Mouse (Mus musculus) ES-Bruce4 (cell line): Measurements from ENCODE around the gene Sri. TPM values are rescaled to one million over a fixed set of nuclear protein-coding genes. Genes with fewer than 3 reads are reported as not detected.

Source experiments
- H3K27ac ChIP-seq: 2 replicates; pipeline ENCODE4 v1.5.1; 2012; ENCODE audit warnings: low read length, inconsistent platforms; ENCODE audit not compliant: insufficient read depth
- H3K27me3 ChIP-seq: 2 replicates; pipeline ENCODE4 v1.6.1; 2012; ENCODE audit warnings: mild to moderate bottlenecking, low read length, inconsistent platforms; ENCODE audit not compliant: control insufficient read depth, poor library complexity, insufficient read depth, severe bottlenecking
- H3K36me3 ChIP-seq: 2 replicates; pipeline ENCODE4 v1.6.1; 2012; ENCODE audit warnings: inconsistent platforms, mild to moderate bottlenecking, low read length, moderate library complexity; ENCODE audit not compliant: control insufficient read depth, poor library complexity, insufficient read depth, severe bottlenecking
- H3K4me1 ChIP-seq: one replicate; pipeline ENCODE4 v1.8.1; 2011; ENCODE audit warnings: low read length; ENCODE audit not compliant: control insufficient read depth, insufficient read depth
- H3K4me3 ChIP-seq: 2 replicates; pipeline ENCODE4 v1.5.1; 2011; ENCODE audit warnings: low read depth, mild to moderate bottlenecking, low read length
- H3K9ac ChIP-seq: 2 replicates; pipeline ENCODE4 v1.6.1; 2012; ENCODE audit warnings: low read depth, mild to moderate bottlenecking, inconsistent platforms; ENCODE audit not compliant: poor library complexity, severe bottlenecking
- H3K9me3 ChIP-seq: replicated peaks from 2 replicates; pipeline ENCODE4 v1.6.1; 2012; ENCODE audit warnings: mild to moderate bottlenecking, low read length, inconsistent platforms; ENCODE audit not compliant: control insufficient read depth, poor library complexity, insufficient read depth, severe bottlenecking
- CTCF ChIP-seq: IDR thresholded peaks from one replicate; pipeline ENCODE4 v1.8.1; 2011; ENCODE audit warnings: low read depth, low read length
- EP300 ChIP-seq: IDR thresholded peaks from 2 replicates; pipeline ENCODE4 v1.6.1; 2011; ENCODE audit warnings: low read depth, low read length; ENCODE audit not compliant: insufficient read depth
- POLR2A ChIP-seq: IDR thresholded peaks from one replicate; pipeline ENCODE4 v1.8.1; 2011; ENCODE audit warnings: low read length; ENCODE audit not compliant: insufficient read depth
- polyA plus RNA-seq: library from polyadenylated mRNA; stranded (reverse); fragments of >200 nt; gene quantifications from 2 replicates; pipeline ENCODE4 v1.2.4, GENCODE M21; 2011; ENCODE audit warnings: low read depth; ENCODE audit not compliant: missing spikeins, insufficient read depth, insufficient read length

Sri gene
- polyA plus RNA-seq, 1 experiment: 37.0 TPM

DNA sequence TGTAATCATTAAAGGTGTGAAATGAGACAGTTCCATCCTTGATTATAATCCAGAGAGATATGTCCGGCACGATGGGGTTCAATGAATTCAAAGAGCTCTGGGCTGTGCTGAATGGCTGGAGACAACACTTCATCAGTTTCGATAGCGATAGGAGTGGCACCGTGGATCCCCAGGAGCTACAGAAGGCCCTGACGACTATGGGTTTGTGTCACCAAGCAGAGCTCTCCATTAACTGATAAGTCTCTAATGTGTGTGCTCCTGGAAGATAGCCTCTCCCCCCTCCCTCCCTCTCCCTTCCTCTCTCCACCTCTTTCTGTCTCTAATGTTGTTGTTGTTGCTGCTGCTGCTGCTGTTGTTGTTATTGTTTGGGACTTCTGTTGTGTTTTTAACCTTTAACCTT, 17.3 kb downstream of the Sri start:
- no peak overlapping the region for H3K4me3 ChIP-seq
- H3K36me3 ChIP-seq: no peaks in the 10 kb centered on the region
- TF ChIP-seq CTCF (no peak), POLR2A (no peak)
- no peaks in the 10 kb centered on the region for H3K4me1 ChIP-seq
- no peak overlapping the region for H3K9ac ChIP-seq
- H3K27ac ChIP-seq: no peak overlapping the region
- H3K9me3 ChIP-seq: no peaks in the 10 kb centered on the region
- no peaks in the 10 kb centered on the region for H3K27me3 ChIP-seq

DNA sequence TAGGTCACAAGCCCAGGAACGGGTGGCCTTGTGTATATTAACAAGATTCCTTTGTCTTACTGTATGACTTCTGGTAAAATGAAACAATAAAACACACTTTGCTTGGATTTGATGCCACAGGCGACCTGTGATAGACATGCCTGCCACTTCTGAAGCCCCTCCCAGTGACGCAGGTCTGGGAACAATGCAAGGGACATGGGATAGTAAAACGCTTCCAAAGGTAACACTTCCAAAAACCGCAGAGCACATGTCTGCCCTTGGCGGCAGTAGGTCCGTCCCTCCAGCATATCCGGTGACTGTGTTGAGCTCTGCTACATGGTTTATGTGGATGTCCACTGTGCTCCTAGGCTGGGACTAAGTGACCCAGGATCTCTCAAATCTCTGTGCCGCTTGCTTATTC, 27.5 kb downstream of the Sri start:
- Histone ChIP-seq H3K27ac (no peak overlapping the region), H3K9ac (no peak overlapping the region), H3K4me3 (no peak overlapping the region), H3K4me1 (no peaks in the 10 kb centered on the region), H3K36me3 (no peaks in the 10 kb centered on the region), H3K9me3 (no peaks in the 10 kb centered on the region), H3K27me3 (no peaks in the 10 kb centered on the region)
- TF ChIP-seq POLR2A: no peak
- no peak for TF ChIP-seq CTCF
- no peak for TF ChIP-seq EP300

DNA sequence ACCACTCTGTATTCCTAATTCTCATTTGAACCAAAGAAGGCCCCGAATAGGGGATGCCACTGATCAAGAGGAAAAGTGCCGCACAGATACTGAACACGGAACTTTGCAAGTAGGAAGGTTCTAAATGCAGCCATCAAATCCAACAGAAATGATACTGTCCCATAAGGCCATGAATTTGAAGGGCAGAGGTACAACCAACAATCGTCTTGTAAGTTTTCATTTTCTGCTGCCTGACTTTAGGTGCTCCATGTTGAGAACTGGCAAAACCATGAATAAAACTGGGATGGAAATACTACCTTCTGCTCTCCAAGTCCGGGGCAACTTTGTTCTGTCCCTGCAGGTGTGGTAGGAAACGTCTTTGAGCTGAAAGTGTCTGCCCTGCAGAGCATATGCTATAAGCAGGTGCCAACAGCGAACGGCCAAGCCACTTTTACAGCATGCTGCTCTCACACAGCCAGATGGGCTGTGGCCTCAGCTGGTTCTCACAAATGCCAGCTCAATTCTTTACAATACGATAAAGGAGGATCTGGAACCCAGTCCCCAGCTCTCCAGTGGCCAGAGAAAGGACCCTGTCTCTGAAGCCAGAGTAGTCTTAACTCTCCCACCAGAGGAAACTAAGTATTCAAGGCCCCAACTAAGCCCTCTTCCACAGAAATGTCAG, 28.2 kb downstream of the Sri start:
- no peaks in the 10 kb centered on the region for H3K9me3 ChIP-seq

DNA sequence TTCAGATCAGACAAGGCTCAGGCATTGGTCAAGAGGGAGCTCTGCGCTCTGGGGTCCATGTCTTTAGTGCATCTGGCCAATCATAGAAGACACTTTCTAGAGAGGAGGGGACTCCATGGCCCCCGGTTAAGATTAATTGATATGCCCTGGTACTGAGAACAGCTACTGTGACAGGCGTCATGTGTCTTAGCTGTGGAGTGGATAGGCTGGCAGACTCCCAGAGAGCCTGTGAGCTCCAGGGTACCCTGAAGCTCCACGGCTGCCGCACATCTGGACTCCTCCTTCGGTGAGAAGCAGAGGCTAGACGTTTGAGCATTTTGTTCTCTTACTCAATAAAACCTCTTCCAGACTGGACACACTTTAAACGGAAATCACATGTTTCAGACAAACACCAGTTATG, 31.6 kb downstream of the Sri start:
- no peaks in the 10 kb centered on the region for H3K27me3 ChIP-seq
- no peak overlapping the region for H3K4me3 ChIP-seq
- no peak overlapping the region for H3K9ac ChIP-seq
- H3K36me3 ChIP-seq: no peaks in the 10 kb centered on the region
- H3K27ac ChIP-seq: no peak overlapping the region
- H3K4me1 ChIP-seq: no peaks in the 10 kb centered on the region
- no peaks in the 10 kb centered on the region for H3K9me3 ChIP-seq
- TF ChIP-seq CTCF: no peak
- TF ChIP-seq EP300: no peak
- no peak for TF ChIP-seq POLR2A

More for the DNA sequence above, 28.2 kb downstream of the Sri start:
- no peak for TF ChIP-seq EP300
- TF ChIP-seq CTCF: no peak
- TF ChIP-seq POLR2A: no peak
- no peak overlapping the region for H3K27ac ChIP-seq
- no peaks in the 10 kb centered on the region for H3K27me3 ChIP-seq
- no peaks in the 10 kb centered on the region for H3K4me1 ChIP-seq
- no peak overlapping the region for H3K9ac ChIP-seq
- no peak overlapping the region for H3K4me3 ChIP-seq
- H3K36me3 ChIP-seq: no peaks in the 10 kb centered on the region

DNA sequence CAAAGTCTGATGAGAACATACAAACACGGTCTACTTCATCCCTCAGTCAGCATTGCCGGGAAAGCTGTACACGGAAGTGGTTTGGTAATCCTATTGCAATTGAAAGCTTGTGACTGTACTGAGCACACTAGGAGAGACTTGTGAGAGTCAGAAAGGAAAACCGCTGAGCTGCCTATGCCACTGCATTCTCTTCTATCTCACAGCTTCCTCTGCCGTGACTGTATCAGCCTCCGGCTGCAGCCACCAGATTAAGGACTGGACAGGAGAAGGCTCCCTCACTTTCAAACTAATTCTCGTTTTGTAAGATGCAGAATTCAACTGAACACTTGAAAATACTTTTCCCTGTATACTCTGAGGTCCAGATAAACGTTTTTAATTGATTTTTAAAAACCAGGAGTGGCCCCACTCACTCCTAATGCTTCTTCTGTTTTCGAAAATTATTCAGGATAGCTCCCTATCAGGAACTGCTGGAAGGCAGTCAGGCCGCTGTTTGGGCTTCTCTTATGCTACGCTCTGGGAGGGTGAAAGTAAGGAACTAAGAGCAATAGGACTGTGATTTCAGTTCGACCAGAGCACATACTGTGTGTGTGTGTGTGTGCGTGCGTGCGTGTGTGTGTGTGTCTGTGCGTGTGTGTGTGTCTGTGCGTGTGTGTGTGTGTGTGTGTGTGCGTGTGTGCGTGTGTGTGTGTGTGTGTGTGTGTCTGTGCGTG, 37.1 kb downstream of the Sri start:
- TF ChIP-seq POLR2A (no peak), CTCF (no peak), EP300 (no peak)
- H3K4me3 ChIP-seq: no peak overlapping the region
- no peaks in the 10 kb centered on the region for H3K27me3 ChIP-seq
- H3K9me3 ChIP-seq: no peaks in the 10 kb centered on the region
- no peaks in the 10 kb centered on the region for H3K4me1 ChIP-seq
- no peak overlapping the region for H3K9ac ChIP-seq
- H3K27ac ChIP-seq: no peak overlapping the region
- no peaks in the 10 kb centered on the region for H3K36me3 ChIP-seq

DNA sequence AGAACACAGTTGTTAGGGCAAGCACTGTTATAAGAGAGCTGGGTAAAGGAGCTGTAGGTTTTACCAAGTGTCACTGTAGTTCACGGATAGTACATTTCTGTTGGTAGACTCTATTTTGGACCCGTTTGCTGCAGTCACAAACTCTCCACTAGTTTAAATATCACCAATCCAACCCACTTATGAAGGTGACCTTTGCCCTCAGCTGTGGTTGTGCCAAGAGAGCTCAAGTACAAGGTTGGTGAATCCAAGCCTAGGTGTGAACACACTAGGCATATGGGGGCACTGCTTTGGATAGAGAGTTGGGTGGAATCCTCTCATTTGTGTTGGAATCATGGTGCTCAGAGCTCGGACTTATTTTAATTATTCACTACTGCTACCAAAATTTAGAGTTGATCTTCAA, 39.8 kb downstream of the Sri start:
- no peaks in the 10 kb centered on the region for H3K9me3 ChIP-seq
- no peak overlapping the region for H3K9ac ChIP-seq
- H3K4me1 ChIP-seq: no peaks in the 10 kb centered on the region
- no peak overlapping the region for H3K4me3 ChIP-seq
- no peak overlapping the region for H3K27ac ChIP-seq
- TF ChIP-seq EP300 (no peak), POLR2A (no peak), CTCF (no peak)
- no peaks in the 10 kb centered on the region for H3K36me3 ChIP-seq
- H3K27me3 ChIP-seq: no peaks in the 10 kb centered on the region
